Mouse (Mus musculus) MN1 (cell line): ENCODE measurements at regions not wholly inside any gene's neighbourhood (a gene's known extent, or its start where the extent isn't known, plus 50 kb on each side); places are given as distances from the start of the nearest gene placed in this dataset.

Experiments
- DNase-seq: peaks from one replicate; pipeline ENCODE4 v3.0.0-alpha.2; 2016; ENCODE audit warnings: low spot score

DNA sequence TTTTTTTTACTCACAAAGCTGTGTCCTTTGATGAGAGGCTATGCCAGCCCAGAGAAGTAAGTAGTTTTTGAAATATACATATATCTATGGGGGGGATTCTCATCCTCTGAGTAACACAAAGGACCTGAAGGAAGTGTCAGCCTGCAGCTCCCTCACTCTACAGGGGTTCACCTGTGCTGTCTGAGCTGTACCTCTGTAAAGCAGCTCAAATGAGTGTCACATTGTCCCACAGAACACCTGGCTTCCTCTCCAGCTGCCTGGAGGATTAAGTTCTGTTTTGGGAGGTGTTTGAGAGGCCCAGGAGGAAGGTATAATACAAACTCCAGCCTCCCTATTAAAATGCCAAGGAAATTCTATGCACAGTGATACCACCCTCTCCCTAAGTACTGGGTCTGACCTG, 83.3 kb upstream of the Tbc1d5 start:
- DNase-seq, result no peak

DNA sequence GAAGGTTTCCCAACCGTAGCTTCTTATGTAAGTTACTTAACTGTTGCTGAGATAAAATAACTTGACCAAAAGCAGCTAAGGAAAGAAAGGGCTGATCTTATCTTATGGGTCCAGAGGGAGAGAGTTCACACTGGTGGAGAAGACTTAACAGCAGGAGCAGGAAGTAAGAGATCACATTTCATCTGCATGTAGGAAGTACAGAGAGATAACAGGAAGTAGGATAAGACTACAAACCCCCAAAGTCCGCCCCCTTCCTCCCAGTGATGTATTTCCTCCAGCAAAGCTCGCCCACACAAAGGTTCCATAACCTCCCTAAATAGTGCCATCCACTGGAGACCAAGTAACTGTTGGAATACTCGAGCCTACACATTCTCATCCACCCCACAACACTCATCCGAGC, 79.2 kb upstream of the Tbc1d5 start:
- DNase-seq, result no peak

DNA sequence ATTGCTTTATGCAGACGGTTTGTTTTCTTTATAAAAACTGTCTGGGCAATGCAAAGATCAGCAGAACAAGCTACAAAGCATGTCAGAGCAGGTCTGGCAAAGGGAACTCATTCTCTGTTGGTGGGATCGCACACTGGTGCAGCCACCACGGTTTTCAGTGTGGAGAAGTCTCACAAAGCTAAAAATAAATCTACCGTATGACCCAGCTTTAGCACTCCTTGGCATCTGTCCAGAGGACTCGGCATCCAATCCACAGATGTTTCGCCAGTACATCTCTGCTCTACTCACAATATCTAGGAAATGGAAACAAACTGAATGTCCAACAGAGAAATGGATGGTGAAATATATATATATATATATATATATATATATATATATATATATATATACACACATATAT, 69.4 kb upstream of the Tbc1d5 start:
- DNase-seq, result no peak

GRCm38 (mm10) chr17:51246038-51246437, 66.9 kb upstream of the Tbc1d5 start:
- no peak for DNase-seq

GRCm38 (mm10) chr17:51240360-51240993, 61.3 kb upstream of the Tbc1d5 start:
- DNase-seq, result no peak

GRCm38 (mm10) chr17:51239465-51239864, 60.3 kb upstream of the Tbc1d5 start:
- no peak for DNase-seq
